Mouse (Mus musculus) CH12.LX (cell line): ENCODE measurements around the gene Cacnb4. TPM values are rescaled to one million over a fixed set of nuclear protein-coding genes. Genes with fewer than 3 reads are reported as not detected.

ENCODE experiments used
- DNase-seq: peaks from one replicate; pipeline ENCODE4 v3.0.0-alpha.2; 2013; ENCODE audit errors: extremely low read depth
- H3K27ac ChIP-seq: 2 replicates; pipeline ENCODE4 v1.5.1; 2012; ENCODE audit warnings: low read depth, mild to moderate bottlenecking, control low read depth, moderate library complexity; ENCODE audit not compliant: insufficient read depth
- H3K27me3 ChIP-seq: replicated peaks from 2 replicates; pipeline ENCODE3; 2012; ENCODE audit warnings: inconsistent platforms
- H3K36me3 ChIP-seq, 2 experiments: replicated peaks in 1 of 2; 2 replicates each; pipeline versions ENCODE3 to v1.6.1; 2012; ENCODE audit warnings: inconsistent platforms in 1 of 2, low read length in 1 of 2, mild to moderate bottlenecking in 1 of 2, mixed read lengths in 1 of 2, moderate library complexity in 1 of 2; ENCODE audit not compliant: control insufficient read depth in 1 of 2, insufficient read depth in 1 of 2
- H3K4me1 ChIP-seq, 2 experiments: 2 replicates each; pipeline ENCODE4 v1.6.1; 2012; ENCODE audit warnings: inconsistent platforms in 1 of 2, moderate library complexity in 1 of 2; ENCODE audit not compliant: insufficient read depth in 2 of 2, control insufficient read depth in 1 of 2
- H3K4me2 ChIP-seq: 2 replicates; pipeline ENCODE4 v1.6.1; 2012; ENCODE audit warnings: low read depth, mild to moderate bottlenecking, control low read depth; ENCODE audit not compliant: poor library complexity, insufficient read depth, severe bottlenecking
- H3K4me3 ChIP-seq, 3 experiments: fragments of 150-350 bp in 1 of 3; sonication (generic) in 1 of 3; replicated peaks in 1 of 3; 2 replicates each; pipeline versions ENCODE3 to v1.5.1; 2011 to 2012; ENCODE audit warnings: low read depth in 2 of 3, low read length in 2 of 3, mild to moderate bottlenecking in 2 of 3, moderate library complexity in 2 of 3, control low read depth in 1 of 3, improper control_type of control experiment in 1 of 3, inconsistent platforms in 1 of 3, mixed read lengths in 1 of 3; ENCODE audit not compliant: poor library complexity in 1 of 3
- H3K79me2 ChIP-seq: replicated peaks from 2 replicates; pipeline ENCODE4 v1.6.1; 2012; ENCODE audit warnings: mild to moderate bottlenecking, moderate library complexity; ENCODE audit not compliant: control insufficient read depth, poor library complexity, insufficient read depth, severe bottlenecking; ENCODE audit errors: extremely low read depth
- H3K9ac ChIP-seq: 2 replicates; pipeline ENCODE4 v1.6.1; 2012; ENCODE audit warnings: low read depth, mild to moderate bottlenecking, control low read depth, moderate library complexity; ENCODE audit not compliant: insufficient read depth
- H3K9me3 ChIP-seq: replicated peaks from 2 replicates; pipeline ENCODE3; 2012; ENCODE audit warnings: low read length, inconsistent platforms, mixed read lengths
- CHD2 ChIP-seq: IDR thresholded peaks from 2 replicates; pipeline ENCODE4 v1.6.1; 2011; ENCODE audit warnings: low read length, improper control_type of control experiment
- CTCF ChIP-seq, 2 experiments: IDR thresholded peaks in 1 of 2; conservative IDR thresholded peaks in 1 of 2; 2 replicates each; pipeline ENCODE4 v1.5.1; 2011 to 2012; ENCODE audit warnings: low read depth in 2 of 2, low read length in 2 of 2, improper control_type of control experiment in 1 of 2, inconsistent platforms in 1 of 2, mild to moderate bottlenecking in 1 of 2, moderate library complexity in 1 of 2
- E2F4 ChIP-seq: IDR thresholded peaks from 2 replicates; pipeline ENCODE4 v1.6.1; 2011; ENCODE audit warnings: low read depth, low read length, improper control_type of control experiment; ENCODE audit not compliant: insufficient replicate concordance
- ETS1 ChIP-seq: conservative IDR thresholded peaks from 2 replicates; pipeline ENCODE4 v1.6.1; 2012; ENCODE audit warnings: low read depth, mild to moderate bottlenecking, inconsistent platforms, low read length, improper control_type of control experiment, moderate library complexity
- GABPA ChIP-seq: IDR thresholded peaks from 2 replicates; pipeline ENCODE4 v1.6.1; 2012; ENCODE audit warnings: low read depth, low read length, improper control_type of control experiment, inconsistent platforms; ENCODE audit not compliant: insufficient replicate concordance
- JUN ChIP-seq: IDR thresholded peaks from 2 replicates; pipeline ENCODE4 v1.6.1; 2011; ENCODE audit warnings: low read depth, mild to moderate bottlenecking, low read length, improper control_type of control experiment, moderate library complexity; ENCODE audit not compliant: insufficient read depth
- JUND ChIP-seq: conservative IDR thresholded peaks from 2 replicates; pipeline ENCODE4 v1.6.1; 2011; ENCODE audit warnings: low read depth, low read length, improper control_type of control experiment
- KAT2A ChIP-seq: IDR thresholded peaks from 2 replicates; pipeline ENCODE4 v1.6.1; 2012; ENCODE audit warnings: low read length, improper control_type of control experiment, inconsistent platforms; ENCODE audit not compliant: insufficient replicate concordance
- MEF2A ChIP-seq: IDR thresholded peaks from 2 replicates; pipeline ENCODE4 v1.6.1; 2014; ENCODE audit warnings: low read depth, mild to moderate bottlenecking, inconsistent platforms, low read length, improper control_type of control experiment, borderline replicate concordance
- MYC ChIP-seq: IDR thresholded peaks from 2 replicates; pipeline ENCODE4 v1.6.1; 2011; ENCODE audit warnings: low read depth, mild to moderate bottlenecking, improper control_type of control experiment, low read length
- PAX5 ChIP-seq: IDR thresholded peaks from 2 replicates; pipeline ENCODE4 v1.6.1; 2012; ENCODE audit warnings: low read length, inconsistent platforms, mixed read lengths
- POLR2A ChIP-seq: IDR thresholded peaks from 2 replicates; pipeline ENCODE4 v1.6.1; 2011; ENCODE audit warnings: low read depth, mild to moderate bottlenecking, improper control_type of control experiment, low read length
- SMC3 ChIP-seq: IDR thresholded peaks from 2 replicates; pipeline ENCODE4 v1.6.1; 2011; ENCODE audit warnings: low read depth, low read length, improper control_type of control experiment
- USF2 ChIP-seq: conservative IDR thresholded peaks from 2 replicates; pipeline ENCODE4 v1.6.1; 2011; ENCODE audit warnings: low read depth, low read length, improper control_type of control experiment
- ZC3H11A ChIP-seq: IDR thresholded peaks from 2 replicates; pipeline ENCODE4 v1.6.1; 2012; ENCODE audit warnings: low read depth, mild to moderate bottlenecking, inconsistent platforms, low read length, improper control_type of control experiment
- ZKSCAN1 ChIP-seq: IDR thresholded peaks from 2 replicates; pipeline ENCODE4 v1.6.1; 2012; ENCODE audit warnings: low read depth, inconsistent platforms, low read length, improper control_type of control experiment, borderline replicate concordance
- ZNF384 ChIP-seq: IDR thresholded peaks from 2 replicates; pipeline ENCODE4 v1.6.1; 2012; ENCODE audit warnings: low read depth, low read length, improper control_type of control experiment, inconsistent platforms
- dilution Hi-C: fragments of 300-500 bp; cut with MboI; formaldehyde crosslinking; loops from 2 replicates; pipeline ENCODE4 v1.14.3; 2020; ENCODE audit warnings: low sequenced_read_pairs; ENCODE audit not compliant: extremely low pct_unique_long_range_greater_than_20kb, extremely low pct_ligation_motif_present
- in situ Hi-C: fragments of 300-500 bp; cut with MboI; formaldehyde crosslinking; loops from 3 replicates; pipeline ENCODE4 v1.14.3; 2019; ENCODE audit warnings: low sequenced_read_pairs, low pct_ligation_motif_present, low pct_unique_long_range_greater_than_20kb, mixed read lengths
- polyA plus RNA-seq: library from polyadenylated mRNA; unstranded; fragments of >175 nt; gene quantifications from 2 replicates; pipeline ENCODE4 v1.2.1, GENCODE M21; 2012; ENCODE audit warnings: low read depth; ENCODE audit not compliant: insufficient read length
- total RNA-seq, 2 experiments: library from RNA; depleted of rRNA; stranded (reverse); fragments of 300-350 nt in 1 of 2; fragments of >200 nt in 1 of 2; gene quantifications; 2 replicates each; pipeline ENCODE4 v1.2.3; 2012 to 2014

The Cacnb4 gene
- total and polyA plus RNA-seq, 3 experiments: 0.77 to 3.4 (median 1.5) TPM

DNA sequence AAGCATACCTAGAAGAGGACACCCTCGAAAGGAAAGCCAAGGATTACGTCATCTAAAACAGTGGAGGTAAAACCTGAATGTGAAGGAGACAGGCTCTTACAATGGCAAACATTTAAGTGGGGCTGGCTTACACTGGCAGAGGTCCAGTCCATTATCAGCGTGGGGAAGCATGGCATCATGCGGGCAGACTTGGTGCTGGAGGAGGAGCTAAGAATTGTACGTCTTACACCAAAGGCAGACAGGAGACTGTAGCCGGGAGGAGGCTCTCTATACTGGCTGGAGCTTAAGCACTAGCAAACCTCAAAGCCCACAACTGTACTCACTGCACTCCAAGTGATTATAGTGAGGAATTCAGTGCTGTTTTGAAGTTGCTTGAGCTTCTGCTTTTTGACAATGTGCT is 73.2 kb downstream of the Cacnb4 start:
- no peak overlapping the region for H3K4me2 ChIP-seq
- H3K9me3 ChIP-seq: no peaks in the 10 kb centered on the region
- H3K36me3 ChIP-seq: peaks cover 0 to 2% of the 10 kb centered on the region in 2 experiments
- no peak for DNase-seq
- no peak overlapping the region for H3K27ac ChIP-seq
- no peaks in the 10 kb centered on the region for H3K79me2 ChIP-seq
- TF ChIP-seq CTCF (conservative IDR thresholded peaks at IDR 0.05 in 1 of 2, IDR thresholded peaks at IDR 0.05 in 1 of 2; ENCODE audit: low read depth in 2 of 2, low read length in 2 of 2): no peak
- TF ChIP-seq JUND: no peak
- no peak for TF ChIP-seq GABPA
- no peak for TF ChIP-seq CHD2
- no peak for TF ChIP-seq PAX5
- TF ChIP-seq ZNF384: no peak
- no peak for TF ChIP-seq USF2
- no peak for TF ChIP-seq MEF2A
- no peak for TF ChIP-seq MYC
- no peak for TF ChIP-seq ZKSCAN1
- TF ChIP-seq ZC3H11A: no peak
- TF ChIP-seq JUN: no peak
- no peak for TF ChIP-seq E2F4
- no peak for TF ChIP-seq POLR2A
- TF ChIP-seq KAT2A: no peak
- no peak for TF ChIP-seq ETS1
- dilution Hi-C loops: no loop called here
- no peaks in the 10 kb centered on the region for H3K27me3 ChIP-seq
- no peak overlapping the region for H3K4me3 ChIP-seq
- in situ Hi-C loops: no loop called here
- peaks cover 0 to 19% of the 10 kb centered on the region in 2 experiments; a peak in 2 of 4 replicates for H3K4me1 ChIP-seq
- no peak overlapping the region for H3K9ac ChIP-seq

DNA sequence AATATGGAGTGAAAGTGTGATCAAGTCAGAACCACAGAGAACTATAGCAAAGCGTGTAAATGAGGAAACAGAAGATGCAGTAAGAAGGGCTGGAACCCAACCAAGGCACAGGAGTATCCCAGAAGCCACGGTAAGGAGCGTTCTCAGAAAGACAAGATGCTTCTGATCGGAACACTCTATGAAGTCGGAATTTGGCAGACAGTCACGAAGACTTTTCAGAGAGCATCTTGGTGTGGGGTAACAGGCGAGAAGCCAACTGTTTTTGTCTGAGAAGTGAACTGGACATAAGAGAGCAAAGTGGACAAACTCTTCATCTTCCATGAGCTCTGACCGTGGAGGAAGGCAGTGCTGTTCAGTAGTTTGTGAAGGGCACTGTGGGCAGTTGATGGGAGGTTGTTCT is 73.7 kb downstream of the Cacnb4 start:
- in situ Hi-C loops: no loop called here

More for the DNA sequence above, 73.7 kb downstream of the Cacnb4 start:
- Histone ChIP-seq H3K27ac (no peak overlapping the region), H3K4me2 (no peak overlapping the region), H3K4me3 (no peak overlapping the region), H3K9me3 (no peaks in the 10 kb centered on the region), H3K79me2 (no peaks in the 10 kb centered on the region), H3K27me3 (no peaks in the 10 kb centered on the region), H3K4me1 (peaks cover 0 to 17% of the 10 kb centered on the region in 2 experiments; a peak in 2 of 4 replicates), H3K9ac (no peak overlapping the region), H3K36me3 (peaks cover 0 to 2% of the 10 kb centered on the region in 2 experiments)
- dilution Hi-C loops: no loop called here
- TF ChIP-seq SMC3: no peak
- DNase-seq: no peak
